Mouse (Mus musculus) lung, postnatal 0 days (tissue): ENCODE measurements around the gene Tcp11l1. TPM values are rescaled to one million over a fixed set of nuclear protein-coding genes. Genes with fewer than 3 reads are reported as not detected.

Experiments used
- ATAC-seq: fragments of 200-750 bp; cut with Nextera tagmentation; 2 replicates; pipeline ENCODE4 v1.8.0; 2017; ENCODE audit warnings: moderate library complexity
- DNase-seq: peaks from one replicate; pipeline ENCODE4 v3.0.0-alpha.2; 2016; ENCODE audit warnings: low spot score
- H3K27ac ChIP-seq: fragments of 300-500 bp; sonication (generic); 2 replicates; pipeline ENCODE4 v1.5.1; 2014; ENCODE audit warnings: antibody characterized with exemption, mild to moderate bottlenecking, low read length, mixed read lengths
- H3K27me3 ChIP-seq: fragments of 300-500 bp; sonication (generic); replicated peaks from 2 replicates; pipeline ENCODE4 v1.6.1; 2014; ENCODE audit warnings: low read length, mixed read lengths; ENCODE audit not compliant: insufficient read depth
- H3K36me3 ChIP-seq: fragments of 300-500 bp; sonication (generic); 2 replicates; pipeline ENCODE4 v1.6.1; 2014; ENCODE audit warnings: low read length, mixed read lengths; ENCODE audit not compliant: insufficient read depth
- H3K4me1 ChIP-seq: fragments of 300-500 bp; sonication (generic); 2 replicates; pipeline ENCODE4 v1.6.1; 2014; ENCODE audit warnings: antibody characterized with exemption, low read depth, low read length, mixed read lengths; ENCODE audit not compliant: insufficient read depth
- H3K4me2 ChIP-seq: fragments of 300-500 bp; sonication (generic); replicated peaks from 2 replicates; pipeline ENCODE4 v1.6.1; 2014; ENCODE audit warnings: low read depth, mild to moderate bottlenecking, low read length, moderate library complexity, mixed read lengths
- H3K4me3 ChIP-seq: fragments of 300-500 bp; sonication (generic); 2 replicates; pipeline ENCODE4 v1.5.1; 2014; ENCODE audit warnings: low read depth, low read length
- H3K9ac ChIP-seq: fragments of 300-500 bp; sonication (generic); replicated peaks from 2 replicates; pipeline ENCODE4 v1.6.1; 2014; ENCODE audit warnings: low read depth, mild to moderate bottlenecking
- H3K9me3 ChIP-seq: fragments of 300-500 bp; sonication (generic); 2 replicates; pipeline ENCODE4 v1.6.1; 2016; ENCODE audit warnings: low read length, mixed read lengths
- CTCF ChIP-seq: IDR thresholded peaks from 2 replicates; pipeline ENCODE4 v1.5.1; 2016; ENCODE audit warnings: antibody characterized with exemption, mild to moderate bottlenecking
- EP300 ChIP-seq: IDR thresholded peaks from 2 replicates; pipeline ENCODE4 v1.6.1; 2016; ENCODE audit warnings: antibody characterized with exemption, mild to moderate bottlenecking, control low read depth
- WGBS: fragments of 180-500 bp; shearing (Covaris S2); extraction: QIAGEN DNeasy Blood & Tissue Kit; methylation state at CpG from one replicate; pipeline ENCODE4 v1.1.7; 2014; 5-methylcytosine and 5-hydroxymethylcytosine counted together
- polyA plus RNA-seq: library from polyadenylated mRNA; unstranded; fragments of >200 nt; fragmentation: Nextera tagmentation; extraction: Ambion mirVana; gene quantifications from 2 replicates; pipeline ENCODE4 v1.2.1, GENCODE M21; 2015

Gene Tcp11l1
- polyA plus RNA-seq, 1 experiment from 2014 or later, result 12.9 TPM

DNA sequence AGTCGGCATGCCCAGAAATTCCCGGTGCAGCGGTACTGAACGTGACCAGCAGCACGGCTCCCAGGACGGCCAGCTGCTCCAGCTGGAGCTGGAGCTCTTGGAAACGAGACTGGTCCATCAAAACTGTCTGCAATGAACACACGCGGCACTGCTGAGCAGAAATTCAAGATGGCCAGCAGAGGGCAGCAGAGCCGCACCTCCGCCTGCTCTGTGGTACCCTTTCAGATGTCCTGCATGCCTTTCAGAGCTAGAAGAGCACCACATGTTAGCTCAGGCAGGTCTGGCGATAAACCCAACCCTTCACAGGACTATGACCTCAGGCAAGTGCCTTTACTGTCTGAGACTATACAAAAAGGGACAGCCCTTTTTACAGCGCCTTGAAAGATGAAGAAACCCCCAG lies 26.6 kb downstream of the Tcp11l1 start:
- Histone ChIP-seq H3K4me1 (no peaks in the 10 kb centered on the region), H3K27ac (no peak overlapping the region), H3K4me2 (no peak overlapping the region), H3K27me3 (no peaks in the 10 kb centered on the region), H3K36me3 (no peaks in the 10 kb centered on the region), H3K9ac (no peak overlapping the region), H3K9me3 (no peaks in the 10 kb centered on the region), H3K4me3 (no peak overlapping the region)
- TF ChIP-seq CTCF (peak; percentile 99), EP300 (no peak)
- DNase-seq, result peak; percentile 89
- 4% methylated on average over 13 of the region's 13 CpGs for WGBS
- ATAC-seq, result peak; percentile 90

DNA sequence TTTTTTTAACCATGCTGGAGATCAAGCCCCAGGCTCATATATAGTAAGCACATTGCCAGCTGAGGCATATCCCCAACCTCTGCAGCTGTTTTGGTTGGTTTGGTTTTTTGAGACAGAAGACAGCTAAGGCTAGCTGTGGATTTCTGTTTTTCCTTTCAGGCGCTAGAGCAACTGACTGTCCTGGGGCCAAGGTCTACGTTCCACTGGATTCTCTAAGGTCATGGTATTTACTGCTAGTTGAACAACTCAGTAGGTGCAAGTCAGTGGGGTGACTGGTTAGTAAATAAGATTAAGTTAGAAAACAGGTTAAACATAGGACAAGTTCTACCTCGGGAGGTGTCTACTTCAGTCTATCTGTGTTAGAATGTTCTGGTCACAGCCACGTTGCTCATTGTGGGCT lies 27.2 kb downstream of the Tcp11l1 start:
- no peak overlapping the region for H3K27ac ChIP-seq
- DNase-seq (no peak), ATAC-seq (no peak)
- no peak overlapping the region for H3K4me3 ChIP-seq
- H3K27me3 ChIP-seq, result no peaks in the 10 kb centered on the region
- 89% methylated on average over 4 of the region's 4 CpGs for WGBS
- no peaks in the 10 kb centered on the region for H3K36me3 ChIP-seq
- no peaks in the 10 kb centered on the region for H3K9me3 ChIP-seq
- H3K4me2 ChIP-seq, result no peak overlapping the region
- H3K4me1 ChIP-seq, result no peaks in the 10 kb centered on the region
- H3K9ac ChIP-seq, result no peak overlapping the region
- no peak for TF ChIP-seq EP300
- TF ChIP-seq CTCF, result no peak

DNA sequence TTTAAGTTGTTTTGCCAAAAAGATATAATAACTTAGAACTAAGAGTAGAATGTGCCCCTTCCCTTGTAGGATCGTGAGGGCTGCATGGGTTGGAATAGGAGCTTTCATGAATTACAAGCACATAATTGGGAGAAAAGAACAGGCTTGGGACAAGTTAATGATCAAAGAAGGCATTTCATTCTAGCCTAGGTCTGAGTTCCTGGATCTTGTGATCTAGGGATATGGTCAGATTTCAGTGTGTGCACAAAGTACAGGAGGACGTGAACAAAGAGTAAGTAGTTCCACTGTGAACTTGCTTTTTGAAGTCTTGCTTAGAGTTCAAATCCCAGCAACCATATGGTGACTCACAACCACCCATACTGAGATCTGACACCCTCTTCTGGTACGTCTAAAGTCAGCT lies 34.6 kb downstream of the Tcp11l1 start:
- Histone ChIP-seq H3K27me3 (no peaks in the 10 kb centered on the region), H3K4me3 (no peak overlapping the region), H3K27ac (no peak overlapping the region), H3K9me3 (no peaks in the 10 kb centered on the region), H3K4me1 (no peaks in the 10 kb centered on the region), H3K4me2 (no peak overlapping the region), H3K9ac (no peak overlapping the region), H3K36me3 (no peaks in the 10 kb centered on the region)
- no peak for TF ChIP-seq CTCF
- no peak for TF ChIP-seq EP300
- no peak for ATAC-seq
- no peak for DNase-seq
- 71% methylated on average over 3 of the region's 3 CpGs for WGBS

DNA sequence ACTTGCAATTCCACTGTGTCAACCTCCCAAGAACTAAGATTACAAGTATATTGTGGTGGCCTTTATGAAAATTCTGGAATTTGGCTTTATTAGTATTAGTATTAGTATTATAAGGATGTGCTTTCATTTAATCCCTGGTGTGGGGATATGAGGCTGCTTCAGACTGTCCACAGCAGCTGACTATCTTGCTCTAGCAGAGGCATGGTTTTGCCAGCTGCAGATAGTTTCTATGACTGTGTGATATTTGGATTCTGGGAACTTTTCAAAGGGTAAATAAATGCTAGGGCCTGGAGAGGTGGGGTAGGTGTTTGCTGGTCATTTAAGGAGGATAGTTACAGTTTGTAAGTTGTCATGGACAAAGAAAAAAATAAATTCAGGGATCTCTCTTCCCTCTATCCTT lies 40.2 kb downstream of the Tcp11l1 start:
- H3K27ac ChIP-seq, result no peak overlapping the region
- no peaks in the 10 kb centered on the region for H3K9me3 ChIP-seq
- H3K4me3 ChIP-seq, result no peak overlapping the region
- no peak overlapping the region for H3K4me2 ChIP-seq
- H3K4me1 ChIP-seq, result no peaks in the 10 kb centered on the region
- H3K9ac ChIP-seq, result no peak overlapping the region
- ATAC-seq (no peak), DNase-seq (no peak)
- no peaks in the 10 kb centered on the region for H3K36me3 ChIP-seq
- TF ChIP-seq CTCF (no peak), EP300 (no peak)
- no peaks in the 10 kb centered on the region for H3K27me3 ChIP-seq

DNA sequence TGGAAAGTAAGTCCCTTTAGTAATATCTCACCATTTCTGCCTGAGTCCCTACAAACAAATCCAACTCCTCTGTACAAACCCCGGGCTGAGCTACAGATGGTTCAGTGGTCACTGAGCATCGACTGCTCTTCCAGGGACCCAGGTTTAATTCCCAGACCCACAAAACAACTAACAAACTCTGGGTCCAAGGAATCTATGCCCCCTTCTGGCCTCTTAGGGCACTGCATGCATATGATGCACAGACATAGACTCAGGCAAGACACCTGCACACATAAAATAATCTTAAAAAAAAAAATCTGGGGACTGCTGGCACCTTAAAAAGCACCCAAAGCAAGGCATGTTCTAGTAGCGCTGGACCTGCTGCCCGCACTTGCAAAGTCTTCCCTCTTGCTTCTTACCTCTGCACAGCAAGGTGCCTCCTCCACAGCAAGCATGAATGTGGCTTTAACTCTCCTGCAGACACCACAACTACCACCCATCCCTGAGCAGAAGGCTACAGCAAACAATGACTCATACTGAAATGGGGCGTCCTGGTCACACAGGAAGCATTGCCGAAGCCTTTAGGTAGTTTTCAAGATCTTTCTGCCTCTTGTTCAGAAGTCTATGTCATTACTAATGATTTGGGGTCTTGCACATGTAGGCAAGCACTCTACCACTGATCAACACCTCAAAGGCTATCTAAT lies 42.7 kb downstream of the Tcp11l1 start:
- ATAC-seq (no peak), DNase-seq (no peak)
- Histone ChIP-seq H3K27ac (no peak overlapping the region), H3K9ac (no peak overlapping the region), H3K36me3 (peaks cover 11% of the 10 kb centered on the region; the same call in 1 of the 2 replicates), H3K4me3 (no peak overlapping the region), H3K4me1 (no peaks in the 10 kb centered on the region), H3K4me2 (no peak overlapping the region), H3K27me3 (no peaks in the 10 kb centered on the region), H3K9me3 (no peaks in the 10 kb centered on the region)
- WGBS, result 83% methylated on average over 6 of the region's 6 CpGs
- no peak for TF ChIP-seq EP300
- peak; percentile 26; the same call in 1 of the 2 replicates for TF ChIP-seq CTCF

DNA sequence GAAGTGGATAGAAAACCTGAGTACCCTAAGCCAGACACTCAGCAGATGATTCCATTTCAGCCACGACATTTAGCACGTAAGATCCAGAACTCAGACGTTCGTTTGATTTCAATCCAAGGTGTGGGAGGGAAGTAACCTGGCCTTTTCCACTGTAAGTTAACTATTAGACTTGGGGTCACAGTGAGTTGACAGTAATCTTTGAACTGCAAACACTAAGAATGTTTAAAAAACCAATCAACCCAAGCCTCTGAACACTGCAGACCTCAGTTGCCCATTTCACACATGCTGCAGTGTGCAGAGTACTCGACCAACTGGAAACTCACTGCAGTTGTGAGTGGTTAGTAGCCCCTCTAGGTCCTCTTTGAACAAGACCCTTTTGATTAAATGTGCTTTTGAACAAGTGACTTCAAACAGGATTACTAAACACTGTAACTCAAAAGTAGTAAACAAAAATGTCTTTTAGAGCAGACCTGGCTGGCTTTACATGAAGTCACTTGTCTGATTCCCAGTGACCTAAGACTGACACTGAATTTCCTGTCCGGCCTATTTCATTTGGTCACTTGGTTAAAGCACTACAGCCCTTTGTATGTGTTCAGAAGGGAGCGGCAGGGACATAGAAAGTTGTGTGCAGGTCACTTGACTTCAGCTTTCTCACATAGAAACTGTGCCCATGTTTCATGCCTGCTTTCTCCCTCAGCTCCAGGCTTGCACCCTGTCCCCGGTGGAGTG lies 48.4 kb downstream of the Tcp11l1 start:
- Histone ChIP-seq H3K4me2 (no peak overlapping the region), H3K27ac (no peak overlapping the region)

More for the DNA sequence above, 48.4 kb downstream of the Tcp11l1 start:
- Histone ChIP-seq H3K4me3 (no peak overlapping the region), H3K27me3 (no peaks in the 10 kb centered on the region), H3K36me3 (peaks cover 18% of the 10 kb centered on the region; the same call in 1 of the 2 replicates), H3K4me1 (no peaks in the 10 kb centered on the region), H3K9me3 (no peaks in the 10 kb centered on the region), H3K9ac (no peak overlapping the region)
- WGBS, result 69% methylated on average over 8 of the region's 8 CpGs
- no peak for TF ChIP-seq CTCF
- no peak for TF ChIP-seq EP300
- ATAC-seq, result no peak
- no peak for DNase-seq
